Mouse (Mus musculus) hindbrain, embryonic 11.5 days (tissue): Measurements from ENCODE around the gene Jmjd7. TPM values are rescaled to one million over a fixed set of nuclear protein-coding genes. Genes with fewer than 3 reads are reported as not detected.
A peak's percentile ranks its signal among the peaks of the same experiment; 100 is the strongest.

Source experiments
- ATAC-seq: fragments of 200-750 bp; cut with Nextera tagmentation; 2 replicates; pipeline ENCODE4 v1.8.0; 2017; ENCODE audit warnings: mild to moderate bottlenecking, moderate TSS enrichment, moderate library complexity; ENCODE audit not compliant: low FRiP score
- DNase-seq: peaks from one replicate; pipeline ENCODE4 v3.0.0-alpha.2; 2015; ENCODE audit warnings: low spot score
- H3K27ac ChIP-seq: fragments of 300-500 bp; sonication (generic); 2 replicates; pipeline ENCODE4 v1.5.1; 2014; ENCODE audit warnings: mild to moderate bottlenecking, low read depth, low read length
- H3K27me3 ChIP-seq: fragments of 300-500 bp; sonication (generic); 2 replicates; pipeline ENCODE4 v1.6.1; 2014; ENCODE audit warnings: mild to moderate bottlenecking, low read length, moderate library complexity, mixed read lengths; ENCODE audit not compliant: control insufficient read depth, insufficient read depth
- H3K36me3 ChIP-seq: fragments of 300-500 bp; sonication (generic); 2 replicates; pipeline ENCODE4 v1.6.1; 2014; ENCODE audit warnings: mild to moderate bottlenecking, low read length, moderate library complexity, mixed read lengths; ENCODE audit not compliant: control insufficient read depth, insufficient read depth
- H3K4me1 ChIP-seq: fragments of 300-500 bp; sonication (generic); replicated peaks from 2 replicates; pipeline ENCODE4 v1.6.1; 2014; ENCODE audit warnings: low read length, mixed read lengths; ENCODE audit not compliant: control insufficient read depth, insufficient read depth
- H3K4me2 ChIP-seq: fragments of 300-500 bp; sonication (generic); replicated peaks from 2 replicates; pipeline ENCODE4 v1.6.1; 2014; ENCODE audit warnings: mild to moderate bottlenecking, low read depth, low read length
- H3K4me3 ChIP-seq: fragments of 300-500 bp; sonication (generic); 2 replicates; pipeline ENCODE4 v1.5.1; 2014; ENCODE audit warnings: low read depth, low read length
- H3K9ac ChIP-seq: fragments of 300-500 bp; sonication (generic); 2 replicates; pipeline ENCODE4 v1.6.1; 2014; ENCODE audit warnings: low read depth, low read length
- H3K9me3 ChIP-seq: fragments of 300-500 bp; sonication (generic); 2 replicates; pipeline ENCODE4 v1.6.1; 2016; ENCODE audit warnings: low read length; ENCODE audit not compliant: control insufficient read depth
- WGBS: fragments of 180-500 bp; shearing (Covaris S2); extraction: QIAGEN DNeasy Blood & Tissue Kit; methylation state at CpG from one replicate; pipeline ENCODE4 v1.1.7; 2014; 5-methylcytosine and 5-hydroxymethylcytosine counted together
- polyA plus RNA-seq: library from polyadenylated mRNA; unstranded; fragments of >200 nt; fragmentation: Nextera tagmentation; extraction: Ambion mirVana; gene quantifications from 2 replicates; pipeline ENCODE4 v1.2.1, GENCODE M21; 2014

The Jmjd7 gene
- polyA plus RNA-seq, 1 experiment from 2014 or later, result 25.4 TPM

- WGBS, result 95% methylated on average over 7 of the region's 7 CpGs
These were observed 20.6 kb upstream of the Jmjd7 start for GRCm38 (mm10) chr2:120006696-120007095.

DNA sequence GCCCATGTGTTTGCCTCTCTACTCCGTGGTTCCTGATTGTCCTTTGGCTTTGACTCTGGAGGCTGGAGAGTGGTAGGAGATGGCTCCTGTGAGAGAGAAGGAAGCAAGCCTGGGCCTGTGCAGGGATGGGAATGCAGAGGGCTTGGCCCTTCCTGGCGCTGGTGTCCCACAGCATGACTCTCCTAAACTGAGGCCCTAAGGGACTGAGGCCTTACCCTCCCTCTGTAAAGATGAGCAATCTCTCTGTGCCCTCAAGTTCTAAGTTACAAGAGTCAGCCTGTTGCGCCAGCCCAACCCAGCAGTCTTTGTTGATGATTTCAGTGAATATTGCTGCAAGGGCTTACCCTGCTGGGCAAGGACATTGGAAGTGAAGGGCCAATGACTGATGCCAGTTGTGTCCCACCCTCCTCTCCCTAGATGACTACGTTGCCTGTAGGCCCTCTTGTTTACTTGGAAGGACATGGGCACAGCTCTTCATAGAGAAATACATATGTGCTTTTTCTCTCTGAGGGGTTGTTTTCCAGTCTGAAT is 19.5 kb upstream of the Jmjd7 start:
- Histone ChIP-seq H3K4me1 (no peaks in the 10 kb centered on the region), H3K4me3 (no peak overlapping the region), H3K27me3 (no peaks in the 10 kb centered on the region), H3K4me2 (no peak overlapping the region), H3K27ac (no peak overlapping the region), H3K9ac (no peak overlapping the region), H3K9me3 (no peaks in the 10 kb centered on the region), H3K36me3 (no peaks in the 10 kb centered on the region)
- WGBS, result 90% methylated on average over 4 of the region's 4 CpGs
- DNase-seq, result no peak
- ATAC-seq, result no peak

More at GRCm38 (mm10) chr2:120006696-120007095, 20.6 kb upstream of the Jmjd7 start:
- Histone ChIP-seq H3K27me3 (no peaks in the 10 kb centered on the region), H3K27ac (no peak overlapping the region), H3K36me3 (no peaks in the 10 kb centered on the region), H3K4me1 (no peaks in the 10 kb centered on the region), H3K4me2 (no peak overlapping the region), H3K9ac (no peak overlapping the region), H3K9me3 (no peaks in the 10 kb centered on the region), H3K4me3 (no peak overlapping the region)
- DNase-seq (no peak), ATAC-seq (no peak)

DNA sequence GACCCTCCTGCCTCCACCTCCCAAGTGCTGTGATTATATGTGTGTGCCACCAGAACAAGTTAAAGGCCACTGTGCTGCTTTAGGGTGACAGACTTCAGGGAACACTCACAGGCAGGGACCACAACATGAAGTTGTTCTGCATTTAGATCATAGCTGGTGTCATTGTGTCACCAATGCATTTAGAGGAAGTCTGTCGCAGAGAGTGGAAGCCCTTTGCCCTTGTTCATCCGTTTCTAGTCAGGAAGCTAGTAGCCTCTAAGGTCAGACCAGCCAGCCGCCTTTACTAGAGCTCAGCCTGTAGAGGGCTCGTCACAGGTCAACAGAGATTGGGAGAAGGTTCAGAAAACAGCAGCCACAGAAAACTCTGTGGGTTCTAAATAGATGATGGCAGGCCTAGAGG is 18.6 kb upstream of the Jmjd7 start:
- Histone ChIP-seq H3K27ac (no peak overlapping the region), H3K27me3 (no peaks in the 10 kb centered on the region), H3K4me1 (no peaks in the 10 kb centered on the region), H3K9me3 (no peaks in the 10 kb centered on the region), H3K9ac (no peak overlapping the region), H3K4me2 (no peak overlapping the region), H3K4me3 (no peak overlapping the region), H3K36me3 (no peaks in the 10 kb centered on the region)
- DNase-seq (no peak), ATAC-seq (no peak)
- WGBS, result 70% methylated on average over 4 of the region's 4 CpGs

DNA sequence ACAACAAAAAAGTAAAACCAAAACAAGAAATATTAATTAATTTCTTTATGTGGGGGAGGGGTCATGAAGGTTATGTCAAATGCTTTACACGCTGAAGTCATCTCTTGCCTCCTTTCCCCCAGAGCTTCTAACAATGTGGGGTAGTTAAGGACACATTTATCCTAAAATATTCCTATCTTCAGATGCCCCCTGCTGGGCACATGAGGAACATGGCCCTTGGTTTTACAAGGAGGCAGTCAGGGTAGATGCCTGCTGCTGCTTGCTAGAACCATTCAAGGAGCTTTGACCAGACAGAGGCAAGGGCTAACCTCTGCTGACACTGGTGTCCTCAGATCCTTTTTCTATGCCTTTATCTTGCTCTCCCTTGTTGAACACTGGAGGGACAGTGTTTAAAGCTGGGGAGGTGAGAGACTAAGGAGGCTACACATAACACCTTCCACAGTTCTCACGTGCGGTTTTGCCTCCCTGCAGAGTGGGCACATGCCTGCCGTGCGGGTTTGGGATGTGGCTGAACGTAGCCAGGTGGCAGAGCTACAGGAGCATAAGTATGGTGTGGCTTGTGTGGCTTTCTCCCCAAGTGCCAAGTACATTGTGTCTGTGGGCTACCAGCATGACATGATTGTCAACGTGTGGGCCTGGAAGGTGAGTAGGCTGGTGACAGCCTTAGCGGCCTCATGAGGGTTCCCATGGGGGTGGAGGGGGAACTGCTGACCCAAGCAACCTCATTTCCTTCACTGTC is 15.7 kb upstream of the Jmjd7 start:
- H3K4me1 ChIP-seq, result no peaks in the 10 kb centered on the region
- WGBS, result 84% methylated on average over 8 of the region's 8 CpGs
- H3K4me3 ChIP-seq, result no peak overlapping the region
- H3K36me3 ChIP-seq, result no peaks in the 10 kb centered on the region
- no peak overlapping the region for H3K4me2 ChIP-seq
- H3K27ac ChIP-seq, result no peak overlapping the region
- no peaks in the 10 kb centered on the region for H3K9me3 ChIP-seq
- H3K9ac ChIP-seq, result no peak overlapping the region
- DNase-seq, result peak; percentile 72
- no peak for ATAC-seq
- H3K27me3 ChIP-seq, result no peaks in the 10 kb centered on the region

DNA sequence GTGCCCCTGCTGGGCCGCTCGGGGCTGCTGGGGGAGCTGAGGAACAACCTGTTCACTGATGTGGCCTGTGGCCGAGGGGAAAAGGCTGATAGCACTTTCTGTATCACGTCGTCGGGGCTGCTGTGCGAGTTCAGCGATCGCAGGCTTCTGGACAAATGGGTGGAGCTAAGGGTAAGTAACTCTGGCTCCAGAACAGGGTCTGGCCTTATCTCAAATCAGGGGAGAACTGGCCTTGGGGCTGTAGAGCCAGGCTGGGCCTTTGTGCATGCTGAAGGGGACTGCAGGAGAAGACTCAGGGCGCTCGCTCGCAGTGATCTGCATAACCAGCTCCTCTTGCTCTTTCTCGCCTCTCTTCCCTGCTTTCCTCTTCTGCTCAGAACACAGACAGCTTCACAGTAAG is 14.4 kb upstream of the Jmjd7 start:
- ATAC-seq, result no peak
- 87% methylated on average over 13 of the region's 13 CpGs for WGBS
- no peak for DNase-seq

GRCm38 (mm10) chr2:120013831-120014486 is 13.3 kb upstream of the Jmjd7 start:
- no peak overlapping the region for H3K9ac ChIP-seq
- no peak overlapping the region for H3K4me2 ChIP-seq
- DNase-seq, result no peak
- ATAC-seq, result no peak
- no peak overlapping the region for H3K4me3 ChIP-seq
- no peaks in the 10 kb centered on the region for H3K36me3 ChIP-seq
- WGBS, result 99% methylated on average over 2 of the region's 2 CpGs
- no peaks in the 10 kb centered on the region for H3K9me3 ChIP-seq
- no peaks in the 10 kb centered on the region for H3K4me1 ChIP-seq
- no peak overlapping the region for H3K27ac ChIP-seq
- no peaks in the 10 kb centered on the region for H3K27me3 ChIP-seq

More for the DNA sequence above, 14.4 kb upstream of the Jmjd7 start:
- no peak overlapping the region for H3K4me3 ChIP-seq
- no peaks in the 10 kb centered on the region for H3K9me3 ChIP-seq
- no peak overlapping the region for H3K9ac ChIP-seq
- no peaks in the 10 kb centered on the region for H3K4me1 ChIP-seq
- no peaks in the 10 kb centered on the region for H3K36me3 ChIP-seq
- H3K27ac ChIP-seq, result no peak overlapping the region
- no peak overlapping the region for H3K4me2 ChIP-seq
- no peaks in the 10 kb centered on the region for H3K27me3 ChIP-seq

DNA sequence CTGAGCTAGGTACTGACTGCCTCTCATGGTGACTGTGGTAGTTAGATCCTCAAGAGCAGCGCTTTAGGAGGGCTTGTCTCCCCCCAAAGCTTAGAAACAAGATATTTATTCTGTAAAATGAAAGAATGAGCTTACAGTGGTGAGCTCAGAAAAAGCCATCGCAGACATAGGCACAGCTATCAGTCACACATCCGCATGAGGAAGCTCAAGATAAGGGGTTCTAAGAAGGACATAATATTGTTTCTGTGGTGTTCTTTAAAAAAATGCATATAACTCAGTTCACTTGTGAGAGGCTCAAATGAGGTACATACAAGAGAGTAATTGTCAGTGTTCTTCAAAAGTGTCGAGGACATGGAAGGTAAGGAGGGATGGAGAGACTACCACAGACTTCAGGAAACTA is 11.4 kb upstream of the Jmjd7 start:
- WGBS, result 93% methylated on average over 4 of the region's 4 CpGs
- Histone ChIP-seq H3K36me3 (no peaks in the 10 kb centered on the region), H3K4me1 (no peaks in the 10 kb centered on the region), H3K9me3 (no peaks in the 10 kb centered on the region), H3K4me3 (no peak overlapping the region), H3K9ac (no peak overlapping the region), H3K27me3 (no peaks in the 10 kb centered on the region), H3K4me2 (no peak overlapping the region), H3K27ac (no peak overlapping the region)
- ATAC-seq, result no peak
- DNase-seq, result no peak

GRCm38 (mm10) chr2:120017599-120017998 is 9.7 kb upstream of the Jmjd7 start:
- H3K9ac ChIP-seq, result no peak overlapping the region
- no peaks in the 10 kb centered on the region for H3K9me3 ChIP-seq
- ATAC-seq, result no peak
- WGBS, result 93% methylated on average over 12 of the region's 12 CpGs
- no peaks in the 10 kb centered on the region for H3K27me3 ChIP-seq
- H3K4me3 ChIP-seq, result no peak overlapping the region
- no peak for DNase-seq
- H3K4me2 ChIP-seq, result no peak overlapping the region
- no peaks in the 10 kb centered on the region for H3K4me1 ChIP-seq
- H3K36me3 ChIP-seq, result peaks cover 3% of the 10 kb centered on the region; the same call in 1 of the 2 replicates
- H3K27ac ChIP-seq, result no peak overlapping the region

DNA sequence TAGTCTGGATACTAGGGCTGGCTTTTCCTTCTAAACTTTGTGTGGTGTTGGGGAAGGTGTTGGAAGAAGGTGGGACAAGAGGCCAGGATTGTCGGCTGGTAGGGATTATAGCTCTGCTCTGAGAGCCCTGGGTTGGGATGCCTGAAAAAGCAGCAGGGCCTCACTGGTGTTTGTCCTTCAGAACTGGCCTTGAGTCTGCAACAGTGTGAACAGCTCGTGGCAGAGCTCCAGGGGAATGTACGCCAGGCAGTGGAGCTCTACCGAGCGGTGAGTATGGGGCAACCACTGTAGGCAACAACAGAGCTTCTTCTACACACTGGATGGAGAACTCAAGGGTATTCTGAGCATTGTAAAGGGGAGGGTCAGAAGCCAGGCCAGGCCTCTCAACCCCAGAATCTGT is 2.9 kb upstream of the Jmjd7 start:
- DNase-seq (no peak), ATAC-seq (no peak)
- peaks cover 6% of the 10 kb centered on the region; the same call in 1 of the 2 replicates for H3K36me3 ChIP-seq
- WGBS, result 89% methylated on average over 5 of the region's 5 CpGs
- H3K9me3 ChIP-seq, result no peaks in the 10 kb centered on the region
- no peak overlapping the region for H3K27ac ChIP-seq
- no peak overlapping the region for H3K4me3 ChIP-seq
- no peak overlapping the region for H3K4me2 ChIP-seq
- H3K27me3 ChIP-seq, result no peaks in the 10 kb centered on the region
- no peak overlapping the region for H3K9ac ChIP-seq
- peaks cover 6% of the 10 kb centered on the region for H3K4me1 ChIP-seq
